Mouse (Mus musculus): ENCODE data around the gene Mapk6.

DNA sequence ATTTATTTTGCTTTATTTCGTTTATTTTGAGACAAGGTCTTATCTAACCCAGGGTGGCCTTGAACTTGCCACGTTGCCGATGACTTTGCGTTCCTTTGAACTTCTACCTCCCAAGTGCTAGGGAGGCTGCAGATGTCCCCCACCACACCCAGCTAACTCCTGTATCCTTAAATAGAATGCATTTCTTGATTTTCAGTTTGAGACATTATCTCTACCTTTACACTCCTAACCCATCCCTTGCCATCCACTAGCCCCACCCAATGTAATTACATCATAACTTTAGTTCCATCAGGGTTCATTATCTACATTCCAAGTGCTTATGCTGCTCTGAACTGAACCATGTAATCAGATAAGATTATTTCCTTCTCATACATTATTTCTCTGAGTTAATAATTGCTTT, 54.0 kb downstream of the Mapk6 start:
- TF ChIP-seq CTCF (conservative IDR thresholded peaks at IDR 0.05; ENCODE audit: low read length): no peak
- no peak for TF ChIP-seq POU5F1 (IDR thresholded peaks at IDR 0.05; ENCODE audit: borderline replicate concordance, low read length)

Data from E14TG2a.4 (cell line).